Mouse (Mus musculus) brain, embryonic 14.5 days (tissue): Measurements from ENCODE around the gene Eps8. TPM values are rescaled to one million over a fixed set of nuclear protein-coding genes. Genes with fewer than 3 reads are reported as not detected.

Experiments
- DNase-seq: peaks from one replicate; pipeline ENCODE4 v3.0.0-alpha.2; 2011; ENCODE audit warnings: low read depth
- CTCF ChIP-seq: fragments of 200-500 bp; IDR thresholded peaks from 2 replicates; pipeline ENCODE4 v1.5.1; 2012; ENCODE audit warnings: inconsistent platforms, mild to moderate bottlenecking, moderate library complexity, borderline replicate concordance; ENCODE audit not compliant: insufficient read depth, insufficient read length; ENCODE audit errors: extremely low read depth
- POLR2A ChIP-seq: fragments of 200-500 bp; IDR thresholded peaks from 2 replicates; pipeline ENCODE4 v1.6.1; 2012; ENCODE audit warnings: mild to moderate bottlenecking, inconsistent platforms, borderline replicate concordance; ENCODE audit not compliant: poor library complexity, insufficient read depth, insufficient read length, severe bottlenecking; ENCODE audit errors: extremely low read depth
- polyA plus RNA-seq: library from polyadenylated mRNA; depleted of rRNA; stranded (reverse); fragments of >200 nt; gene quantifications from 2 replicates; pipeline ENCODE4 v1.2.3, GENCODE M21; 2012

Eps8 gene
- polyA plus RNA-seq, 1 experiment: 8.0 TPM

DNA sequence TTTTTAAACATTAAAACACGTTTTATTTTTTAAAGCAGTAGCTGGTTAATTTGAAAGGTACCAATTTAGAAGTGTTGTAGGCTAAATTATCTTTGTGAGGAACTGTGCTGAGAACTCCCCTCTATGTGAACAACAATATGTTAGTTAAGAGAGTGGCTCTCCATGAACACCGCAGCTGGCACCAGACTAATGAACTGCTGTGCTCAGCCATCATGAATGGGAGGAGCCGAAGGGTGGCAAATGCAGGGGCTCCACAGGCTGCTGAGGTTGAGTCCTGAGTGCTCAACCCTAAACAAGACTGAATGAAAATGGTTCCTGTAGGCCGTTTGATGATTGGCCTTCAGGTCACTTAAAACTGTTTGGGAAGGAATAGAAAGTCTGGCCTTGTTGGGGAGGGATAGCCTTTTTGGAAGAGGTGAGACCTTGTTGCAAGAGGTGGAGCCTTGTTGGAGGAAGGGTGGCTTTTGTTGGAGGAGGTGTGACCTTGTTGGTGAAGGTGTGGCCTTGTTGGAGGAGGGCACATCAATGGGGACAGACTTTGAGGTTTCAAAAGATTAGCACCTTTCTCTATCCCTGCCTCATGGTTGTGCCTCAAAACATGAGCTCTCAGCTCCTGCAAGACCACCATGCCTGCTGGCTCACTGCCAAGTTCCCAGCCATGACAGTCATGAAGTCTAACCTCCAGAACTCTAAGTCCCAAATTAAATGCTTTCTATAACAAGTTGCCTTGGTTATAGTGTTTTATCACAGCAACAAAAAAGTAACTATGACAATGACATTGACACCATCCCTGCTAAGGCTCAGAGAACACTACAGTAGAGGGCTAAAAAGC lies 50.0 kb downstream of the Eps8 start:
- TF ChIP-seq POLR2A (no peak), CTCF (no peak)
- peak; percentile 39 for DNase-seq

DNA sequence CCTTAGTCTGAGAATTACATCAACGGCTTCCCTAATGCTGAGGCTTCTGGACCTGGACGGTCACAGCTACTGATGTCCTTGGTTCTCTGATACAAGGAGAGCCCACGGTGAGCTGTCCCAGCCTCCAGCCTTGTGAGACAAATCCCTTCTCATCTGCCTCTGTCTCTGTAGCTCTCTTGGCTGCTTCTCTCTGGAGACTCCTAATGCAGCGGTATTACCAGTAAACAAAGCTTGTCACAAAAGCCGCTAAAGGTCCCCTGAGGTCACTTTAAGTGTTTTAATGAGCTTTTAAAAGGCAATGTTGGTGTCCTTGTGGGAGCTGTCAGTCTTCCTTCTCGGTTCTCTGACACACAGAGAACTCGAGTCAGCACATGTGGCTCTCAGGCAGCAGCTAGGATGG lies 56.4 kb downstream of the Eps8 start:
- TF ChIP-seq CTCF (no peak), POLR2A (no peak)
- DNase-seq: peak; percentile 37

DNA sequence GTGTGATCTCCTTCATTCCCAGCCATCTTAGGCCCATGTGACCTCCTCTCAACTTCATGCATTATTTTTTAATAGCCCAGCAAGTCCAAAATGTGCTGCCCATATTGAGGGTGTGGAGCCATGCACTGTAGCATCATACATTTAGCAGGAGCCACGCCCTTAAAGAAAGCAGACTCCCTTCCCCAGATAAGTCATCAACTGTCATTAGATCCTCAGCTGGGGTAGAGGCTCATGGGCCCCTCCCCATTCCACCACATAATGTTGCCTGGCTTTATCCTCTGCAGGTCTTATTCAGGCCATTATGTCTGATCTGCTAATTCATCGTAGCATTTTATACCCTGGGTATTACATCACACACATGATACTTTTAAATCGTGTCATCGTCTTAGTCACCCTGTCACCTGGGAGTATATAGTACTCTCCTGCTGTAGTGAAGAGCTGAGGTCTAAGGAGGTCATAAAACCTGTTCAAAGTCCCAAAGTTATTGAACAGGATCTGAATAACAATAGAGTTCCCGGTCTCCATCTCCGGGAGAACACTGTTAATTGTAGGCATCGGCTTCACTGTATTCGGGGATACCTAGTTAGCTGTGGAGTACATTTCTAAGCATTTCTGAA lies 57.1 kb downstream of the Eps8 start:
- no peak for DNase-seq
- no peak for TF ChIP-seq CTCF
- no peak for TF ChIP-seq POLR2A

DNA sequence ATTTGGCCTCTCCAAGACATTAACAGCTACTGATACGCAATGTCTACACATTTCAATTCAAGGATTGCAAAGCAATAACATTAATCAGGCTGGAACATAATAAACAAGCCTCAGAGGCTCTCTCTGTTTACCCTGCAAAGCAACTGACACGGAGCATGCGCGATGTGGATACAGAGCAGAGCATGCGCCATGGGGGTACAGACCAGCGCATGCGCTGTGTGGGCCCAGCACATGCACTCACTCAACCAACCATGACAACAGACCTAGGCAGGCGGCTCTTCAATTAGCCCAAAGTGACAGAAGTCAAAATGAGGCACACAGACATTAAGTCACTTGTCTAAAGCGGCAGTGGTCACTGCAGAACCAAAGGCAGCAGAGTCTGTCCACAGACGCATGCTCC lies 62.1 kb downstream of the Eps8 start:
- DNase-seq: no peak
- TF ChIP-seq CTCF (no peak), POLR2A (no peak)

DNA sequence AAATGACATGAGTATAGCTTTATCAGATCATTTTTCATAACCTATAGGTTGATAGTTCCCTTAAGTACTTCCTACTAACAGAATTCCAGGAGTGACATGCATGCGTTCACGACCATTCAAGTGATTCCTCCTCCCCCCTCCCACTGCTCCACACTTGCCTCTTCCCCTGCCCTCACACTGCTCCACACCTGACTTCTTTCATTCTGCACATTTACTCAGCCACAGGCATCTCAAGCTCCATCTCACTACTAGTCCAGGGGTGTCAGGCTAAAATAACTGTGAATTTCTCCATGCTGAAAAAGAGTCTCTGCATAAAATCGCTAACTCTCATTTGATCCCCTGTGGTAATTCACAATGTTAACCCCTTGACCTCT lies 65.4 kb downstream of the Eps8 start:
- no peak for TF ChIP-seq POLR2A
- TF ChIP-seq CTCF: no peak
- no peak for DNase-seq

DNA sequence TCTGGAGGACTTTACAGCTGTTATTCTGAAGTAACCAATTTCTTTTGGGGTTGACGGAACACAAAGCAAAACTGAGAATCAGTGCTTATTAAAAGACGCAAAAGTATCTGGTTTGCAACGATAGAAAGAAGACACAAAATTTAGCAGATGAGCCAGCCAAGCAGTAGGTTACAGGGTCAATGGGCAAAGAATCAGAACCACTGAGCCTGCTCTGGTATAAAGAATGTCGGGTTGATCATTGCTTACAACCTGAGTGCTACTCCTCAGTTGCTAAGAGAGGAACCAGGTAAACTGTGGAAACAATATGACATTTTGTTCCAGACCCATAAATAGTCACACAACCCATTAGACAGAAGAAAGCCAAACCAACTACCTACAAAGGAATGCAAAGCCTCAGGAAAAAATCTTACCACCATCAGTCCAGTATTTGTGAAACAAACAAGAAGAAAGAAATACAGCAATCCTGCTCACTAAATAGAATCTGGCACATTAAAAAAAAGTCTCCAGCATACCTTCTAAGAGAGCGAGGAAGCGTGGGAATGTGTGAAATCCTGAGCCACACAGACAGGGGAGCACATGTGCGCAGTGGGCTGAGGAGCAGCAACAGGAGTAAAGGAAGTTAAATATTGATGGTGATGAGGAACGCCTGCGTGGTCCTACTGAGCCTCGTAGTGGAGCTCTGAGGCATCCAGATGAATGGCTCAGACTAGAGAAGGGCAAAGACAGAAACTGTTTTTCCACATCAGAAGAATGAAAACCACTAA lies 66.0 kb downstream of the Eps8 start:
- no peak for TF ChIP-seq POLR2A
- TF ChIP-seq CTCF: no peak
- DNase-seq: no peak

DNA sequence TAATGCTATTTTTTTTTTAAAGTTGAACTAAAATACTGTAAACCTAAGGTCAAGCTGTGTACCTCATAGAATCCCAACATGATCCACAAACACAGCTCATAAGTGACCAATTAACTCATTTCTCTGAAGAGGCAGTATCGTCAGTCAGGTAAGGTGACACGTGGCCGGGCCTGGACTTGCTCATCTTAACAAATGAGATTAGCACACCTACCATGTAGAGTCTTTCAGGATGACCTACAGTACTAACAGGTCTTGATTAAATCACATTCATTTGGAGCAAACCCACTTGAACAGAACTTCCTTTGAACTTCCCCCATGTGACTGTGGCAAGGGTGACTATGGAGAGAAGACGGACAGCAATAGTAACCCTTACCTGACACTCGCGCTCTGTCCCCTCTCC lies 66.8 kb downstream of the Eps8 start:
- TF ChIP-seq CTCF (no peak), POLR2A (no peak)
- DNase-seq: no peak

DNA sequence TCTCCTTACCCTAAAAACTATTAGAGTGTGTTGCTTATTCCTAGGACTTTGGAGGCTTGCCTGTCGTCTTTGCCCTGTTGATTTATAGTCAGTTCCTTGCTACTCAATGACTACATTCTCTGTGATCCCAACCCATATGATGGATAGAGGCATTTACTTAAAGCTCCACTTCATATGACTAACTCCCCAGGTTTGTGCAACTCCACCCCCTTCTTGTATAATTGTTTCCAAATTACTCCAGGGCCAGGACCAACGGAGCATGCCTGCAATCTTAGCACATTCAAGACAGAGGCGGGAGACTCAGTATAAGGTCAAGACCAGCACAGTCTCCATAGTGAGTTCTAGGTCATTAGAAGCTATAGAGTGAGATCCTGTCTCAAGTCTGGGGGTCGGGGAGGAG lies 69.4 kb downstream of the Eps8 start:
- TF ChIP-seq POLR2A: no peak
- no peak for TF ChIP-seq CTCF
- DNase-seq: no peak

DNA sequence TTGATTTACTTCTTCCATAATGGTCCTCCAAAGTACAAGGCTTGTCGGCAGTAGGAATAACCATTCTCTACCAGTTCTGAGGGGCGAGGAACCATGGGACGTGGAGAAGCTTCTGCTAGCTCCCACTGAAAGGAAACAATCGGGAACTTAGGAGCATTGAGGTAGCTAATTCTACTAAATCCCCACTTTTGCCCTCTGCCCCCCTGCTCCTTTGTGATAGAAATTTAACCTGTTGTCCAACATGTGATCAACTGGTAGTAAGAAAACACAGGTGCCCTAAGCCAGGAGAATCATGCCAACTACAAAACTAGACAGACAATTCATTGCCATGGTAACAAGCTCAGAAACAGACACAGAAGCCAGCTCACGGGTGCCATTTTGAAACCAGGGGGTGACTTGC lies 71.6 kb downstream of the Eps8 start:
- no peak for DNase-seq
- TF ChIP-seq CTCF: no peak
- no peak for TF ChIP-seq POLR2A

DNA sequence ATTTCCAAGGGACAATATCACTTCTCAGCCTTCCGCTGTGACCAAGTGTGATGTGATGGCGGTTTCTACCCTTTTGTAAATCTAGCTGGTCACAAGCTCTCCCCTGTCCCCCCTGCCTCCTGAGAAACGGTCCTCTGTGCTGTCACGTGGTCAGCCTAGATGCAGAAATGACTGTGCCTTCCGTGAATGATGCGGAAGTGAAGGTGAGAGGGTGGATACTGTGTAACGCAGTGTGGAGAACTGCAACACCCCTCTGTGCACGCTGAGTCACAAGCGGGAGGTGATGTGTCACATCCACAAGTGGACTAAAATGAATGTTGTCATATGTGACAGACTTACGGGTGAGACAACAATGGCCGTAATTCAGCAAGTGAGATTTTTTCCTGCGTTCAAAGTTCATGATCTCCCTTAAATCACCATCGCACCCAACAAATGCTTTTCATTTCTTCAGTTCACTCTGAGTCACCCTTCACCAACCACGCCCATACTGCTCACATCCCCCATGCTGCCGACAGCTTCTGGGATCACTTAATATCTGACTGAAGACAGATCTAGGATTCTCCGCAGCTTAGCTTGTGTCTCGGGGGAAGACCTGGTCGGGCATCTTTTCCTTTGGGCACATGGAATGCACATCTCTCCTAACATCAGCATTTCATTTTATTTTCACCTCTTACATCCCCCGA lies 72.3 kb downstream of the Eps8 start:
- TF ChIP-seq CTCF (no peak), POLR2A (no peak)
- DNase-seq: no peak
